Mouse (Mus musculus) common myeloid progenitor, adult 5-6 weeks (primary cell): ENCODE measurements at regions not wholly inside any gene's neighbourhood (a gene's known extent, or its start where the extent isn't known, plus 50 kb on each side); places are given as distances from the start of the nearest gene placed in this dataset.

ENCODE experiments used
- ATAC-seq: replicated peaks from 2 replicates; pipeline ENCODE4 v1.8.0; 2016; ENCODE audit warnings: low read depth, mild to moderate bottlenecking, moderate TSS enrichment, inconsistent platforms; ENCODE audit not compliant: poor library complexity, severe bottlenecking

- no peak for ATAC-seq
These were observed 66.8 kb upstream of the Pou3f3 start for GRCm38 (mm10) chr1:42628800-42629199.

DNA sequence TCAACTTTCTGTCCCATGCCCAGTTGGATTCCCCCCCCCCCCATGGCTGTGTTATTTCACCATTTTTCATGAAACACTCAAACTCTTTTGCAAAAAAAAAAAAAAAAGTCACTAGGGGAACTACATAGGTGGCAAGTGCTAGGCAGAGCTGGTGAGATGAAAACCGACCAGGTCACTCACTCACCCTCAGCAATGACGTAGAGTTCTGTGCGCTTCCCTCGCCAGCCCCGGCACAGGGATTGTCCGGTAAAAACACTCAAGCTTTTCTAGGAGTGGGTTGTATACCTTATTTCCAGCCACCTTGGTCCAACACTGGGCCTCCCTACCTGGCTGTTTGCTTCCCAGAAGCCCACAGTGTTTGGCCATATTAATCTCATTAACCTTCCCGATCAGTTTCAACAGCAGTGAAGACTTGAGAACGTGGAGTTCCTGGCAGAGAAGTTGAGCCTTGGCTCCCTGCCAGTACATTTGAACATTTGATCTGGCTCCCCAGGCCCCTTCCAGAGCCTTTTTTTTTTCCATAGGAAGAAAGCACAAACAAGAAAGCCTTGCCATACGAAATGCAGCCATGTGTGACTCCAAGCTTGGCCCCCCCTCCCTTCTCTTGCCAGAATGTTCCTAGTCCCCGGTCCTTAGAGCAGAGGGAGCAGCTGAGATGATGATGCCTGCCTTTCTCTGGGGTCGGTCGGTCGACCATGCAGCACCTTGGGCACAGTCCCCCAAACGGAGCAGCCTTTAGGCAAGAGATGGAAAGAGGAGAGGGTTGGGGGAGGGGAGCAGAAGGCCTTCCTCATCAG, 65.9 kb upstream of the Pou3f3 start:
- ATAC-seq, result no peak

GRCm38 (mm10) chr1:42632286-42632685, 63.3 kb upstream of the Pou3f3 start:
- ATAC-seq, result no peak

DNA sequence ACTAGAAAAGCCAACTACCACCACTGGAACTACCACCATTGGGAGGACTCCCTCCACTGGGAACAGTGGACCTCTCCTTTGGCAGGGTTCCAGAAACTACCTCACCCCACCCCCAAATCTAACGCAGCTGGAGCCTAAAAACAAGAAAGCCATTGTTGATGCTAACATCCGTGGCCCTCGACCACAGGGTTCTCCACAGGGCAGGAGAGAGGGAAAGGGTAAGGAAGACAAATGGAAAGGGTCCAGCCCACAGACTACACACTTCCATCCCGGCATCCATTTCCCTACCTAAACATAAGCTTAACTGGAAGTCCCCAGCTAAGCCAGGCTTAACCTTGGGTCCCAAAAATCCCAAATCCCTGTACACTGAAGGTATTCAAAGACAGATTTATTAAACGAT, 59.0 kb upstream of the Pou3f3 start:
- ATAC-seq, result no peak
